Mouse (Mus musculus): ENCODE measurements around the gene Magix. TPM values are rescaled to one million over a fixed set of nuclear protein-coding genes. Genes with fewer than 3 reads are reported as not detected.

Gene Magix
- polyA plus RNA-seq, 1 experiment: 17.4 TPM

DNA sequence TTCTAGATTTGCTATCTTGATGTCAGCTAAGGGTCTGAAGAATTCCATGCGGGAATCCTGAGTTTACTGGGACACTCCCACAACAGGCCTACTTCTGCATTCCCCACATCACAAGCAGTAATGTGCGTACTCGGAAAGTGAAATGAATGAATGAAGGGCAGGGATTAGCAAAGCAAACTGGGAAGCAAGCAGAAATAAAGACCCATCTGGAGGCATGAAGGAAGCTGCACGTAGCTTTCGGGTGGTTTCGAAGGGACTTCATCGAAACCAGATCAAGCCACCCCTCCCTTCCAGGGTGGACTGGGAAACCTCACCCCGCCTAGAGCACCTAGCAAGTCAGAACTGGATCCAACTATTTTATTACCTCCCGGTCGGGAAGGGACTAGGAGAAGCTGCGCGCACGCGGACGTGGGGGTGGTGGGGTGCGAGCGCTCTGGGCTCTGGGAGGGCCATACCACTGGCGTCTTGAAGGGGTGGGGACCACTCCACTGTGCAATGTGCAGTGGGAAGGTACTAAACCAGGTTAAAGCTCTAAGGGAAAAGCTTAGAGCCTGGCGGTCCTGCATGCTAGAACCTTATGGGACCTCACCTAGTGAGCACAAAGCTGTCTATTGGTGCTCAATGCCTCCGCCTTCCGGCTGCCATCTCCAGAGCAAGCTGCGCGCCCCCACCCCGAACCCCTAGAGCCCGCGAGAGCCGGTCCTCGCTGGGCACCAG, 6.6 kb downstream of the Magix start:
- Histone ChIP-seq H3K4me3 (ENCODE audit: insufficient read depth, low read depth, low read length) (no peak overlapping the region; the same call in 1 of the 2 replicates), H3K27ac (ENCODE audit: insufficient read depth, low read depth, low read length) (peak overlapping the region; percentile 39; the same call in 1 of the 2 replicates), H3K27me3 (replicated peaks; ENCODE audit: control insufficient read depth, insufficient read depth, low read length) (no peaks in the 10 kb centered on the region), H3K4me1 (ENCODE audit: control insufficient read depth, insufficient read depth, low read length) (peaks cover 2% of the 10 kb centered on the region; the same call in 1 of the 2 replicates), H3K36me3 (ENCODE audit: control insufficient read depth, insufficient read depth, low read length) (no peaks in the 10 kb centered on the region)
- TF ChIP-seq CTCF (conservative IDR thresholded peaks at IDR 0.05; ENCODE audit: insufficient read depth, insufficient read length, low read depth, low read length): no peak
- TF ChIP-seq POLR2A (IDR thresholded peaks at IDR 0.05; ENCODE audit: low read depth, low read length): no peak
- WGBS: 25% methylated on average over 28 of the region's 28 CpGs
- DNase-seq: peak; percentile 33

DNA sequence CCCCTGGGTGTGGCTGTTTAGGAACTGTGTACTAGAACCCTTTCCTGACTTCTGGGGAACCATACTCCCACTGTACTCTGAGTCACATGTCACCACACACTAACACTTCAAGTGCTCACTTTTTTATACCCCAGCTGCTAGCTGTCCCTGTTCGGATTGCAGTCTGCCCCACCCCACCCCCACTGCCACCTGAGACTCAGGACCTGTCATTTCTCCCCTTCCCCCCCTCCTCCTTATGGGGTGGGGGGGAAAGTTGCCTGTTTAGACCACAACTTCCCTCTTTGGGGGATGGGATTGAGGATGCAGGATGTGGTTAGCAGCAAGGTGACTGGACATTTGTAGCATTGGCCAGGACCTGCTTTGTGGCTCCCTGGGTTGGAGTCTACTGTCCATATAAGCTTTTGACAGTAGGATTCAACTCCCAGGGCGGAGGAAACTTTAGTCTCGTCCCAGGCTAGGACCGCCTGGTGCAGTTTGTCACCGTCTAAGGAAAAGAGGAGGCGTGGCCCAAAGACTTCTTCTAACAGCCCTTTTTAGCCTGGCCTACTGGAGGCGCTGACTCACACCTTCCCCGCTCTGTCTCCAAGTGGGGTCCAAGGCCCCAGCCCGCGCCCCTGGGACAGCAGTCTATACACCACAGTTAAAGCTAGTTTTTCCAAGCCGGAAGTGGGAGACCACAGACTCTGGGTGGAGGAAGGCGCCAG, 7.3 kb downstream of the Magix start:
- H3K27ac ChIP-seq (ENCODE audit: insufficient read depth, low read depth, low read length): peak overlapping the region; percentile 39; the same call in 1 of the 2 replicates
- no peak overlapping the region for H3K4me3 ChIP-seq (ENCODE audit: insufficient read depth, low read depth, low read length)
- no peaks in the 10 kb centered on the region for H3K27me3 ChIP-seq (replicated peaks; ENCODE audit: control insufficient read depth, insufficient read depth, low read length)
- no peak for TF ChIP-seq CTCF (conservative IDR thresholded peaks at IDR 0.05; ENCODE audit: insufficient read depth, insufficient read length, low read depth, low read length)
- TF ChIP-seq POLR2A (IDR thresholded peaks at IDR 0.05; ENCODE audit: low read depth, low read length): no peak
- no peak for DNase-seq
- H3K36me3 ChIP-seq (ENCODE audit: control insufficient read depth, insufficient read depth, low read length): no peaks in the 10 kb centered on the region
- 58% methylated on average over 12 of the region's 12 CpGs for WGBS
- H3K4me1 ChIP-seq (ENCODE audit: control insufficient read depth, insufficient read depth, low read length): peaks cover 2% of the 10 kb centered on the region; the same call in 1 of the 2 replicates

DNA sequence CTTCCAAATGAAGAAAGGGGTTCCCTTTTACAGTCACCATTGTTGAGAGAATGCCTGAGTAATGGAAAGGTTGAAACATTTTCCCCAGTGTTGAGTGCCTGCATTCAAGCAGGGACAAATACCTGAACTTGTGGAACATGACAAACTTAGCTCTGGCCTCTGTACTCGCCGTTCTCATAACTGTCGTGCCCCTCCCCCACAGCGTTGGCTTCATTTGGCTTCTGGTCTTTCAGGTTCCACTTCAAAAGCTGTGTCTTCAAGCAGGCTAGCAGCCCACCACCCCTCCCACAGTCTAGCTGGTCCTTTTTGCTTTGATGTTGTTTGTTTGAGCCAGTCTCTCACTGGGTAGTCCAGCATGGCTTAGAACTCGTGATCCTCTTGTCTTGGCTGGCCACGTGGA, 8.3 kb downstream of the Magix start:
- H3K36me3 ChIP-seq (ENCODE audit: control insufficient read depth, insufficient read depth, low read length): no peaks in the 10 kb centered on the region
- WGBS: 46% methylated on average over 6 of the region's 6 CpGs
- TF ChIP-seq CTCF (conservative IDR thresholded peaks at IDR 0.05; ENCODE audit: insufficient read depth, insufficient read length, low read depth, low read length) (no peak), POLR2A (IDR thresholded peaks at IDR 0.05; ENCODE audit: low read depth, low read length) (no peak)
- no peaks in the 10 kb centered on the region for H3K27me3 ChIP-seq (replicated peaks; ENCODE audit: control insufficient read depth, insufficient read depth, low read length)
- no peak overlapping the region for H3K4me3 ChIP-seq (ENCODE audit: insufficient read depth, low read depth, low read length)
- H3K4me1 ChIP-seq (ENCODE audit: control insufficient read depth, insufficient read depth, low read length): peaks cover 2% of the 10 kb centered on the region; the same call in 1 of the 2 replicates
- H3K27ac ChIP-seq (ENCODE audit: insufficient read depth, low read depth, low read length): 0 out of 2 replicates have a peak overlapping the region, but pooled peaks have one; percentile 23
- DNase-seq: no peak

DNA sequence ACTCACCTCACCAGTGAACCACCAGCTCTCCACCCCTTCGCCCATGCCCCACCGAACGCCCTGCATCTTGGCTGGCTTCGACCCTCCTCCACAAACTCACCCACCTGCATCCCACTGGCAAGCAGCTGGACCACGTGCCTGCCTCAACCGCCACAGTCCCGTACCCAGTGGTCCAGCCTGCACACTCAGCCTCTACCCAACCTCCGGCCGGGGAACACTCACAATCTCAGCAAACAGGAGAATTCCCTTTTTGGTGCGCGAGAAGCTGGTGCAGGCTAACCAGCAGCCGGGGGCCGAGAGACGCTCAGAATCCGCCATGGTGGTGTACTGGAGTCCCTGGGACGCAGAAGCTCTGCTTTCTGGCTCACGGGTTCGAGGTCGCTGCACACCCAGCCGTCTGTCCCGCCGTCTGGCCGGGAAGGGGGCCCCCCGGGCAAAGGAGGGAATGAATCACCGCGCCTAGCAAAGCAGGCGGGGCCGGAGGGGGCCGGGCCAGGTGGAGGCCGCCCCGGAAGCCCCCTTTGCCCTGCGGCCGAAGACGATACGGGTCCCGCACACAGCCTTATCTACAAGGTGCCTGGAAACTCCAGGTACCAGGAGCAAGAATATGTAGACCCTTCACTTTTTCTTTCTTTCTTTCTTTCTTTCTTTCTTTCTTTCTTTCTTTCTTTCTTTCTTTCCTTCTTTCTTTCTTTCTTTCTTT, 10.0 kb downstream of the Magix start, which contains the start of gene Plp2:
Gene Plp2, minus strand, starts transcription at position 470 of the 703 bp plus-strand sequence.
- Histone ChIP-seq H3K27ac (ENCODE audit: insufficient read depth, low read depth, low read length) (peak within 1 kb of the TSS; percentile 72), H3K4me3 (ENCODE audit: insufficient read depth, low read depth, low read length) (peak within 1 kb of the TSS; percentile 86), H3K4me1 (ENCODE audit: control insufficient read depth, insufficient read depth, low read length) (peaks cover 2% of the 10 kb centered on the region; the same call in 1 of the 2 replicates), H3K27me3 (replicated peaks; ENCODE audit: control insufficient read depth, insufficient read depth, low read length) (no peaks in the 10 kb centered on the region), H3K36me3 (ENCODE audit: control insufficient read depth, insufficient read depth, low read length) (peaks cover 2% of the 10 kb centered on the region; the same call in 1 of the 2 replicates)
- WGBS: 3% methylated on average over 34 of the region's 36 CpGs
- no peak for TF ChIP-seq CTCF (conservative IDR thresholded peaks at IDR 0.05; ENCODE audit: insufficient read depth, insufficient read length, low read depth, low read length)
- no peak for TF ChIP-seq POLR2A (IDR thresholded peaks at IDR 0.05; ENCODE audit: low read depth, low read length)
- peak; percentile 35 for DNase-seq

DNA sequence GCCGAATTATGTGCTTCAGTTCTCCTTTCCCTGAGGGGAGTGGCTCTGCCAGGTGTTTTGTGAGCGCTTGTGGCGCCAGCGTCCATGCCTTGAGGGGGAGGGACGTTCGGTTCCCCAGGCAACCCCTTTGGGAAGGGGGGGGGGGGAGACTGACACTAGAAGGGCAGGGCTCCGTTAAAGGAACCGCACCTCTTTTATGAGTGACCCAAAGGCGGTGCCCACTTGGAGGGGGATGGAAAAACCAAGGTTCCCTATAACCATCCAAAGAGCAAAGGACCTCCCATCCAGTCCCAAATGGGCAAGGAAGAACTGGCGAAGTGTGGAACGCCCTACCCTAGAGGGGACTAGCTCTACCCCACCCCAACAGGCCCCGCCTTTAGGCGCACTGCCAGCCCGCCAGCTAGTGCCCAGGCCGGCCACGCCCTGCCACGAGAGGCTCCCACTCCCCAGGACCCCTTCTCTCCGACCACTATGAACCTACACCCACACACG, 10.6 kb downstream of the Magix start:
- Histone ChIP-seq H3K27ac (ENCODE audit: insufficient read depth, low read depth, low read length) (peak overlapping the region; percentile 72), H3K36me3 (ENCODE audit: control insufficient read depth, insufficient read depth, low read length) (peaks cover 2% of the 10 kb centered on the region; the same call in 1 of the 2 replicates), H3K4me3 (ENCODE audit: insufficient read depth, low read depth, low read length) (peak overlapping the region; percentile 86), H3K4me1 (ENCODE audit: control insufficient read depth, insufficient read depth, low read length) (peaks cover 2% of the 10 kb centered on the region; the same call in 1 of the 2 replicates), H3K27me3 (replicated peaks; ENCODE audit: control insufficient read depth, insufficient read depth, low read length) (no peaks in the 10 kb centered on the region)
- WGBS: 3% methylated on average over 17 of the region's 19 CpGs
- TF ChIP-seq POLR2A (IDR thresholded peaks at IDR 0.05; ENCODE audit: low read depth, low read length) (no peak), CTCF (conservative IDR thresholded peaks at IDR 0.05; ENCODE audit: insufficient read depth, insufficient read length, low read depth, low read length) (no peak)
- peak; percentile 66 for DNase-seq

DNA sequence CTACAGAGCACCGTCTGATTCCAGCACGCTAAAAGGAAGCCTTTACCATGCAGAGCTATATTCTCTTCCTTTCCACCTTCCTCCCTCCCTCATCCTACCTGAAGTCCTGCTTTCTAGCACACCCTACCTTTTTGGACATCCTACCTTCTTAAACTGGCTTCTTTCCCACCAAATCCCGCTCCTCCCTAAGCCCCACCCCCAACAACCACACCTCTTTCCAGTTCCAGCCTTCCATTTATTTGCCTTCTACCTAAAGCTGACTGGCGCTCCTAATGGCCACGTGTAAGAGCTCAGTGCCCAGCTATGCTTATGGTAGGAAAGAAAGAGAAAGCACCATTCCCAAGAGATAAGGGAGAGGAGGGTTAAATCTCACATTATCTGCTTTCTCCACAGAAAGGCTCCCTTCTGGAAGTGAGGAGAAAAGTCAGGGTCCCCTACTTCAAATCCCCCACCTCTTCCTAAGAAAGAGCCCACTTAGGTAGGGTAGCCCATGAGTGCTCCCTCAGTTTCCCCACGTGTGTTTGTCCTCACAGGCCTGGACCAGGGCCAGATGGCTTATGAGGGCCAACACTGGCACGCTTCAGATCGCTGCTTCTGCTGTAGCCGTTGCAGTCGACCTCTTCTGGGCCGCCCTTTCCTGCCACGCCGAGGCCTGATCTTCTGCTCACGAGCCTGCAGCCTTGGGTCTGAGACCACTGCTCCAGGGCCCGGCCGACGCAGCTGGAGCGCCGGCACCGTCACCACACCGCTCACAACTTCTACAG, 15.1 kb downstream of the Magix start:
- no peak for DNase-seq
- Histone ChIP-seq H3K4me3 (ENCODE audit: insufficient read depth, low read depth, low read length) (no peak overlapping the region), H3K27me3 (replicated peaks; ENCODE audit: control insufficient read depth, insufficient read depth, low read length) (no peaks in the 10 kb centered on the region), H3K36me3 (ENCODE audit: control insufficient read depth, insufficient read depth, low read length) (peaks cover 2% of the 10 kb centered on the region; the same call in 1 of the 2 replicates), H3K4me1 (ENCODE audit: control insufficient read depth, insufficient read depth, low read length) (no peaks in the 10 kb centered on the region), H3K27ac (ENCODE audit: insufficient read depth, low read depth, low read length) (no peak overlapping the region)
- WGBS: 73% methylated on average over 21 of the region's 21 CpGs
- TF ChIP-seq POLR2A (IDR thresholded peaks at IDR 0.05; ENCODE audit: low read depth, low read length) (no peak), CTCF (conservative IDR thresholded peaks at IDR 0.05; ENCODE audit: insufficient read depth, insufficient read length, low read depth, low read length) (no peak)
